Mouse (Mus musculus): Measurements from ENCODE around the gene Nans. TPM values are rescaled to one million over a fixed set of nuclear protein-coding genes. Genes with fewer than 3 reads are reported as not detected.

Nans gene
- total and polyA plus RNA-seq, 2 experiments from 2014 or later, result 60.4 to 85.9 TPM

GRCm38 (mm10) chr4:46475101-46475500 lies 13.9 kb upstream of the Nans start:
- 95% methylated on average over 5 of the region's 5 CpGs for WGBS
- Histone ChIP-seq H3K27ac (no peak overlapping the region), H3K36me3 (ENCODE audit: insufficient read depth, low read length) (peaks cover 24% of the 10 kb centered on the region; the same call in 1 of the 2 replicates), H3K9ac (replicated peaks; ENCODE audit: low read length) (no peak overlapping the region), H3K4me1 (ENCODE audit: insufficient read depth, low read length) (no peaks in the 10 kb centered on the region), H3K4me3 (ENCODE audit: low read length) (no peak overlapping the region), H3K4me2 (ENCODE audit: low read depth, low read length) (no peak overlapping the region), H3K9me3 (ENCODE audit: low read length) (no peaks in the 10 kb centered on the region), H3K27me3 (ENCODE audit: insufficient read depth, low read length) (no peaks in the 10 kb centered on the region)
- no peak for TF ChIP-seq CTCF (IDR thresholded peaks at IDR 0.05; ENCODE audit: low read depth)
- ATAC-seq (no peak), DNase-seq (ENCODE audit: low spot score) (no peak)

DNA sequence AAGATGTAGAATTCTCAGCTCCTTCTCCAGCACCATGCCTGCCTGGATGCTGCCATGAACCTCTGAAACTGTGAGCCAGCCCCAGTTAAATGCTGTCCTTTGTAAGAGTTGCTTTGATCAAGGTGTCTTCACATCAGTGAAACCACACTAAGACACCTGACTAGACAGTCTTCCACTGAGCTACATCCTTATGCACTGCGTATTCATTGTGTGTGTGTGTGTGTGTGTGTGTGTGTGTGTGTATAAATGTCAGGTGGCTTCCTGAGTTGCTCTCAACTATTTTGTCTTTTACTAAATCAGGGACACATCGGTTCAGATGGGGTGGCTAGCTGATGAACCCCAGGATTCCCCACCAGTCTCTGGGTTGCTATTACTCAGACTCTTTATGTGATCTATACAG lies 10.0 kb upstream of the Nans start:
- H3K4me2 ChIP-seq (ENCODE audit: low read depth, low read length), result no peak overlapping the region
- no peaks in the 10 kb centered on the region for H3K4me1 ChIP-seq (ENCODE audit: insufficient read depth, low read length)
- peaks cover 4% of the 10 kb centered on the region; the same call in 1 of the 2 replicates for H3K36me3 ChIP-seq (ENCODE audit: insufficient read depth, low read length)
- H3K27me3 ChIP-seq (ENCODE audit: insufficient read depth, low read length), result no peaks in the 10 kb centered on the region
- ATAC-seq (no peak), DNase-seq (ENCODE audit: low spot score) (no peak)
- H3K4me3 ChIP-seq (ENCODE audit: low read length), result no peak overlapping the region
- no peak overlapping the region for H3K9ac ChIP-seq (replicated peaks; ENCODE audit: low read length)
- no peak overlapping the region for H3K27ac ChIP-seq
- no peak for TF ChIP-seq CTCF (IDR thresholded peaks at IDR 0.05; ENCODE audit: low read depth)
- H3K9me3 ChIP-seq (ENCODE audit: low read length), result no peaks in the 10 kb centered on the region
- WGBS, result 94% methylated on average over 2 of the region's 2 CpGs

- no peak overlapping the region for H3K27ac ChIP-seq
- WGBS, result 54% methylated on average over 14 of the region's 14 CpGs
- no peaks in the 10 kb centered on the region for H3K36me3 ChIP-seq (ENCODE audit: insufficient read depth, low read length)
- H3K4me1 ChIP-seq (ENCODE audit: insufficient read depth, low read length), result no peaks in the 10 kb centered on the region
- no peak for TF ChIP-seq CTCF (IDR thresholded peaks at IDR 0.05; ENCODE audit: low read depth)
- no peaks in the 10 kb centered on the region for H3K9me3 ChIP-seq (ENCODE audit: low read length)
- H3K9ac ChIP-seq (replicated peaks; ENCODE audit: low read length), result no peak overlapping the region
- no peaks in the 10 kb centered on the region for H3K27me3 ChIP-seq (ENCODE audit: insufficient read depth, low read length)
- no peak overlapping the region for H3K4me3 ChIP-seq (ENCODE audit: low read length)
- no peak for ATAC-seq
- no peak for DNase-seq (ENCODE audit: low spot score)
- no peak overlapping the region for H3K4me2 ChIP-seq (ENCODE audit: low read depth, low read length)
Measured at GRCm38 (mm10) chr4:46485696-46486417, 3.2 kb upstream of the Nans start.

- no peak for DNase-seq (ENCODE audit: low spot score)
Measured at GRCm38 (mm10) chr4:46487348-46487747, 1.7 kb upstream of the Nans start.

DNA sequence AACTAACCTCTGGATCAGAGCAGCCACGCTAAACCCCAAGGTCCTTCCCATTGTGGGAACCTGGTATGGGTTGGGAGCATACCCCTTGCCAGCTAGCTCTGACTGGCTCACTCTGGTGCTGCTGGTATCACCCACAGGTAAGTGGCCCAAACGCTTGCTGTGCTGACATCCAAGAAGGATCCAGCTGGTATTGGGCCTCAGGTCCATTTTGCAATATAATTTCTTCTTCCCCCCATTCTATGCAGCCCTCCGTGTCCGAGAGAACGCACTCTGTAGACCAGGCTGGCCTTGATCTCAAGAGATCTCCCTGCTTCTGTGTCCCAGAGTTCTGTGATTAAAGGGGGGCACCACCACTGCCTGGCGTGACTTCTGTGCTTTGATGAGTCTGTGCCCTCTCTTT lies 4.0 kb downstream of the Nans start:
- Histone ChIP-seq H3K27me3 (ENCODE audit: insufficient read depth, low read length) (no peaks in the 10 kb centered on the region), H3K9ac (replicated peaks; ENCODE audit: low read length) (no peak overlapping the region), H3K9me3 (ENCODE audit: low read length) (no peaks in the 10 kb centered on the region), H3K4me2 (ENCODE audit: low read depth, low read length) (no peak overlapping the region), H3K27ac (no peak overlapping the region), H3K4me3 (ENCODE audit: low read length) (no peak overlapping the region), H3K36me3 (ENCODE audit: insufficient read depth, low read length) (peaks cover 12% of the 10 kb centered on the region; the same call in 1 of the 2 replicates), H3K4me1 (ENCODE audit: insufficient read depth, low read length) (no peaks in the 10 kb centered on the region)
- no peak for DNase-seq (ENCODE audit: low spot score)
- no peak for TF ChIP-seq CTCF (IDR thresholded peaks at IDR 0.05; ENCODE audit: low read depth)
- whole genome bisulfite sequencing, result 96% methylated on average over 6 of the region's 6 CpGs
- ATAC-seq, result no peak

More at GRCm38 (mm10) chr4:46487348-46487747, 1.7 kb upstream of the Nans start:
- no peak overlapping the region for H3K9ac ChIP-seq (replicated peaks; ENCODE audit: low read length)
- no peak for ATAC-seq
- H3K4me1 ChIP-seq (ENCODE audit: insufficient read depth, low read length), result no peaks in the 10 kb centered on the region
- no peaks in the 10 kb centered on the region for H3K27me3 ChIP-seq (ENCODE audit: insufficient read depth, low read length)
- no peak overlapping the region for H3K4me2 ChIP-seq (ENCODE audit: low read depth, low read length)
- no peak overlapping the region for H3K4me3 ChIP-seq (ENCODE audit: low read length)
- TF ChIP-seq CTCF (IDR thresholded peaks at IDR 0.05; ENCODE audit: low read depth), result no peak
- H3K27ac ChIP-seq, result no peak overlapping the region
- H3K36me3 ChIP-seq (ENCODE audit: insufficient read depth, low read length), result no peaks in the 10 kb centered on the region
- WGBS, result 81% methylated on average over 5 of the region's 5 CpGs
- H3K9me3 ChIP-seq (ENCODE audit: low read length), result no peaks in the 10 kb centered on the region

GRCm38 (mm10) chr4:46495543-46495942 lies 6.5 kb downstream of the Nans start:
- no peak overlapping the region for H3K4me3 ChIP-seq (ENCODE audit: low read length)
- H3K4me2 ChIP-seq (ENCODE audit: low read depth, low read length), result no peak overlapping the region
- no peaks in the 10 kb centered on the region for H3K27me3 ChIP-seq (ENCODE audit: insufficient read depth, low read length)
- peaks cover 21% of the 10 kb centered on the region for H3K36me3 ChIP-seq (ENCODE audit: insufficient read depth, low read length)
- no peak for DNase-seq (ENCODE audit: low spot score)
- ATAC-seq, result no peak
- H3K27ac ChIP-seq, result no peak overlapping the region
- no peaks in the 10 kb centered on the region for H3K4me1 ChIP-seq (ENCODE audit: insufficient read depth, low read length)
- TF ChIP-seq CTCF (IDR thresholded peaks at IDR 0.05; ENCODE audit: low read depth), result no peak
- WGBS, result 90% methylated on average over 12 of the region's 12 CpGs
- H3K9ac ChIP-seq (replicated peaks; ENCODE audit: low read length), result no peak overlapping the region
- H3K9me3 ChIP-seq (ENCODE audit: low read length), result no peaks in the 10 kb centered on the region

DNA sequence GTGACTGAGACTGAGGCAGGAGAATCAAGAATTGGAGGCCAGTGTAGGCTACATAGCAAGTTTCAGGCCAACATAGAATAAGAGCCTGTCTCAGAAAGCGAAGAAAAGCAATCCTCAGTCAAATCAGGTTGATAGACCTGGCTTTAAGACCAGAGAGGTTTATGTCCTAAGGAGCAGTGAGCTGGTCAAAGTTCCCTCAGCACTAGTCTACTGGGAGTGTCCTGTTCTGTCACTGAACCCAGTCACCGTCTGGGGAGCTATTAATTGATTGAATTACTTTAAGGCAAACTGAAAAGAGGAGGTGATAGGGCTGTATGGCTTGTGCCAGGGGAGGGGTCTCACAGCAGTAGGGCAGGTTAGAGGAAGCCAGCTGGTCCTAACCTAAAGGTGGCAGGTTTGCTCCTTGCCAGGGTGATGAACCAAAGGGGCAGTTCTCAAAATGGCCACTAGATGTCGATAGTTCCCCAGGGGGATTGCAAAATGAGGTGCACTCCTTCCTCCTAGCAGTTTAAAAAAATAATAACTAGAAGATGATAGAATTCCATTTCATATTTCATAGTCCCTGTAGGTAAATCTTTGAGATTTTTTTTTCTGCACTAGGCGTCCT lies 8.3 kb downstream of the Nans start:
- Histone ChIP-seq H3K4me1 (ENCODE audit: insufficient read depth, low read length) (no peaks in the 10 kb centered on the region), H3K36me3 (ENCODE audit: insufficient read depth, low read length) (peaks cover 30% of the 10 kb centered on the region), H3K9me3 (ENCODE audit: low read length) (no peaks in the 10 kb centered on the region), H3K27me3 (ENCODE audit: insufficient read depth, low read length) (no peaks in the 10 kb centered on the region), H3K4me2 (ENCODE audit: low read depth, low read length) (no peak overlapping the region), H3K9ac (replicated peaks; ENCODE audit: low read length) (no peak overlapping the region), H3K27ac (no peak overlapping the region), H3K4me3 (ENCODE audit: low read length) (no peak overlapping the region)
- peak; percentile 96 for TF ChIP-seq CTCF (IDR thresholded peaks at IDR 0.05; ENCODE audit: low read depth)
- WGBS, result 51% methylated on average over 4 of the region's 4 CpGs
- DNase-seq (ENCODE audit: low spot score) (peak; percentile 71), ATAC-seq (no peak)
